Mouse (Mus musculus) neural tube, embryonic 14.5 days (tissue): ENCODE data around the gene Atg4d. TPM values are rescaled to one million over a fixed set of nuclear protein-coding genes. Genes with fewer than 3 reads are reported as not detected.
A peak's percentile ranks its signal among the peaks of the same experiment; 100 is the strongest.
"Not testable (repeated sequence)": the region's sequence is repeated elsewhere in the genome, so short reads cannot be mapped to it uniquely, and the experiment has no call there.

Experiments used
- ATAC-seq: fragments of 200-750 bp; cut with Nextera tagmentation; 2 replicates; pipeline ENCODE4 v1.8.0; 2017; ENCODE audit warnings: low read depth, mild to moderate bottlenecking, moderate TSS enrichment, moderate library complexity
- H3K27ac ChIP-seq: fragments of 300-500 bp; sonication (generic); 2 replicates; pipeline ENCODE4 v1.5.1; 2014; ENCODE audit warnings: low read depth, mild to moderate bottlenecking, control low read depth, low read length, moderate library complexity, mixed read lengths
- H3K27me3 ChIP-seq: fragments of 300-500 bp; sonication (generic); 2 replicates; pipeline ENCODE4 v1.6.1; 2014; ENCODE audit warnings: low read length; ENCODE audit not compliant: control insufficient read depth, insufficient read depth
- H3K36me3 ChIP-seq: fragments of 300-500 bp; sonication (generic); 2 replicates; pipeline ENCODE4 v1.6.1; 2014; ENCODE audit warnings: low read length, mixed read lengths; ENCODE audit not compliant: control insufficient read depth, insufficient read depth
- H3K4me1 ChIP-seq: fragments of 300-500 bp; sonication (generic); 2 replicates; pipeline ENCODE4 v1.6.1; 2014; ENCODE audit warnings: low read length; ENCODE audit not compliant: control insufficient read depth, insufficient read depth
- H3K4me2 ChIP-seq: fragments of 300-500 bp; sonication (generic); 2 replicates; pipeline ENCODE4 v1.6.1; 2014; ENCODE audit warnings: mild to moderate bottlenecking, low read depth, low read length, control low read depth
- H3K4me3 ChIP-seq: fragments of 300-500 bp; sonication (generic); 2 replicates; pipeline ENCODE4 v1.5.1; 2014; ENCODE audit warnings: low read depth, low read length, control low read depth, mixed read lengths
- H3K9ac ChIP-seq: fragments of 300-500 bp; sonication (generic); replicated peaks from 2 replicates; pipeline ENCODE4 v1.6.1; 2014; ENCODE audit warnings: low read depth, mild to moderate bottlenecking, control low read depth, low read length, mixed read lengths
- H3K9me3 ChIP-seq: fragments of 300-500 bp; sonication (generic); 2 replicates; pipeline ENCODE4 v1.6.1; 2016; ENCODE audit warnings: low read length; ENCODE audit not compliant: control insufficient read depth
- WGBS: fragments of 180-500 bp; shearing (Covaris S2); extraction: QIAGEN DNeasy Blood & Tissue Kit; methylation state at CpG from one replicate; pipeline ENCODE4 v1.1.7; 2014; 5-methylcytosine and 5-hydroxymethylcytosine counted together
- polyA plus RNA-seq: library from polyadenylated mRNA; unstranded; fragments of >200 nt; fragmentation: Nextera tagmentation; extraction: Ambion mirVana; gene quantifications from 2 replicates; pipeline ENCODE4 v1.2.1, GENCODE M21; 2014

Atg4d gene
- polyA plus RNA-seq, 1 experiment from 2014 or later = 50.4 TPM

DNA sequence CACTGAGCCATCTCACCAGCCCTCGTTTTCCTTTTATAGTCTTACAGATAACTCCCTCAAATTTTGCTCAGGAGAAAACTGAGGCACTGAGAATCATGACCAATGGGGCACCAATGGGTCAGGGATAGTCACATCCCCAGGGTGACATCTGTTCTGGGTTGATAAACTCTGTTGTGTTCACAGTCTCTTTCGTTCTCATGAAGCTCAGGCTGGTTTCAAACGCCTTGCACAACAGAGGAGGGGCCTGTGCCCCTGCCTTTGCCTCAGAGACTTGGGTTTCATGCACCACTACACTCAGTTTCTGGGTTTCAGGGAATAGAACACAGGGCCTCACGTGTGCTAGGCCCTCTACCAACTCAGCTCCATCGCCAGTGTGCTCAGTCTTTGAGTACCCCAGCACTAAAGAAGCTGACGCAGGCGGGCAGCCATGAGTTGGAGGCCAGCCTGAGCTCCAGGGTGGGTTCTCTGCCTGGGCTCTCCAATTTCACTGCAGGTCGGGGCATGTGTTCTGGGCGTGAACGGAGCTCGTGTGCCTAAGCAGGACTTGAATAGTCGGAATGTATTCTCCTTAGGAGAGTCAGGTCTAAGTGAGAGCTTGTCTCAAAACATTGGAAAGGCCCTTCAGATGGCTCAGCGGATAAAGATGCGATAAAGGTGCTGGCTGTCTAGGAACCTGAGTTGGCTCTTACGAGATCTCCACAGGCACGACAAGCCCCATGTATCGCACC is 657 bp upstream of the Atg4d start:
- Histone ChIP-seq H3K9ac (peak overlapping the region; percentile 81), H3K27ac (peak overlapping the region; percentile 60), H3K4me2 (peak overlapping the region; percentile 88), H3K9me3 (no peaks in the 10 kb centered on the region), H3K27me3 (no peaks in the 10 kb centered on the region), H3K36me3 (0 out of 2 replicates have a peak, but pooled peaks cover 6% of the 10 kb centered on the region), H3K4me3 (peak overlapping the region; percentile 94), H3K4me1 (peaks cover 18% of the 10 kb centered on the region)
- ATAC-seq = peak; percentile 5; the same call in 1 of the 2 replicates
- WGBS = 14% methylated on average over 17 of the region's 17 CpGs

DNA sequence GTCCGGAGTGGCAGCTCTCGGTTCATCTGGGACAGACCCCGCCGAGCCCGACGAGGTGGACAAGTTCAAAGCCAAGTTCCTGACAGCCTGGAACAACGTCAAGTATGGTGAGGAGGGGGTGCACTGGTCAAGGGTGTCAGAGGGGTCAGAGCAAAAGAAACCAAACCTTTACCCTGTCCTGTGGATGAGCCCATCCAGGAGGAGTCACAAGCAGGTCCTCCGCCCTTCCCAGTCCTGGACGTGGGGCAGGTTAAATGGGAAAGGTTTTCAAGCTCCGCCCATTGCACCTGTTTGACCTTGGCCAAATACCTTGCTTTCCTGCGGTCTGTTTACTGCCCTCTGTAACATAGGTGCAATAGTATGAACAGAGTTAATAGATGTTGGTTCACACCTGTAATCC is 518 bp downstream of the Atg4d start:
- H3K27ac ChIP-seq = peak overlapping the region; percentile 34; the same call in 1 of the 2 replicates
- peak overlapping the region; percentile 88 for H3K4me2 ChIP-seq
- WGBS = 6% methylated on average over 11 of the region's 11 CpGs
- H3K4me3 ChIP-seq = peak overlapping the region; percentile 94
- H3K4me1 ChIP-seq = peaks cover 18% of the 10 kb centered on the region
- H3K27me3 ChIP-seq = no peaks in the 10 kb centered on the region
- peak overlapping the region; percentile 81 for H3K9ac ChIP-seq
- ATAC-seq = peak; percentile 45
- no peaks in the 10 kb centered on the region for H3K9me3 ChIP-seq
- H3K36me3 ChIP-seq = peaks cover 16% of the 10 kb centered on the region

DNA sequence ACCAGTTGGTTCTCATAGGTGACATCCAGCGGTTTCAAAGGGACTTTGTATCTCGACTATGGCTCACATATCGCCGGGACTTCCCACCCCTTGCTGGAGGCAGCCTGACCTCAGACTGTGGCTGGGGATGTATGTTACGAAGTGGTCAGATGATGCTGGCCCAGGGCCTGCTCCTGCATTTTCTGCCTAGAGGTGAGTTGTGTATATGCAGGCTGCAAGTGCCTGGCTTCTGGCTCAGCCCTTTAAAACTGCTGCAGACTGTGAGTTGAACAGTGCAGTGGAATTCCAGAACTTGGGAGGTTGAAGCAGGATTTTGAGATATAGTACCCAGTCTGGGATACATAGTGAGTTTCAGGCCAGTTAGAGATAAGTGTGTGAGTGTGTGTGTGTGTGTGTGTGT is 1.8 kb downstream of the Atg4d start:
- Histone ChIP-seq H3K4me1 (peaks cover 18% of the 10 kb centered on the region), H3K4me3 (no peak overlapping the region), H3K9me3 (no peaks in the 10 kb centered on the region), H3K9ac (no peak overlapping the region), H3K27me3 (no peaks in the 10 kb centered on the region), H3K4me2 (no peak overlapping the region), H3K36me3 (peaks cover 29% of the 10 kb centered on the region), H3K27ac (no peak overlapping the region)
- 86% methylated on average over 5 of the region's 5 CpGs for WGBS
- no peak for ATAC-seq

DNA sequence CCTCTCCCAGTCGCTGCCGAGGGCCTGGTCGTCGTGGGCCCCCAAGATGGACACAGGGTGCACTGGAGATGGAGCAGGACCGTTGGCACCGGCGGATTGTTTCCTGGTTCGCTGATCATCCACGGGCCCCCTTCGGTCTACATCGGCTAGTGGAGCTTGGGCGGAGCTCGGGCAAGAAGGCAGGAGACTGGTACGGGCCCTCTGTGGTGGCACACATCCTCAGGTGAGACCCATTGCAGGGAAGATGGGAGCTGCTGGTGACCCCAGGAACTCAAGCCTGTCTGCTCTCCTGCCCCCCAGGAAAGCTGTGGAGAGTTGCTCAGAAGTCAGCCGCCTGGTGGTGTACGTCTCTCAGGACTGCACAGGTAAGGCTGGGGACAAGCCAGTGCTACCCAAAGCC is 3.2 kb downstream of the Atg4d start:
- H3K27me3 ChIP-seq = no peaks in the 10 kb centered on the region
- H3K4me1 ChIP-seq = peaks cover 18% of the 10 kb centered on the region
- ATAC-seq = no peak
- H3K27ac ChIP-seq = no peak overlapping the region
- H3K36me3 ChIP-seq = peaks cover 43% of the 10 kb centered on the region
- 96% methylated on average over 16 of the region's 16 CpGs for WGBS
- H3K9ac ChIP-seq = no peak overlapping the region
- no peak overlapping the region for H3K4me2 ChIP-seq
- no peaks in the 10 kb centered on the region for H3K9me3 ChIP-seq
- no peak overlapping the region for H3K4me3 ChIP-seq

DNA sequence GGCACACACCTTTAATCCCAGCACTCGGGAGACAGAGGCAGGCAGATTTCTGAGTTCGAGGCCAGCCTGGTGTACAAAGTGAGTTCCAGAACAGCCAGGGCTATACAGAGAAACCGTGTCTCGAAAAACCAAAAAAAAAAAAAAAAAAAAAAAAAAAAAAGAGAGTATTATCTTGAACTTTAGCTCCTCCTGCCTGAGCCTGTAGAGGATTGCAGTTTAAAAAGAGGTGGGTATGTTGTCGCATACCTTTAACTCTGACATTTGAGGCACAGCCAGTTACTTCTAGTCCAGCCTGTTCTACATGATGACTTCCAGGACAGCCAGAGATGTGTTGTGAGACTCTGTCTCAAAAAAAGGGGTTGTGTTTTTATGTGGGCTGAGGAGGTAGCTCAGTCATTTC is 4.5 kb downstream of the Atg4d start:
- H3K4me2 ChIP-seq, H3K4me3 ChIP-seq, ATAC-seq, H3K27ac ChIP-seq, H3K9ac ChIP-seq, H3K9me3 ChIP-seq, H3K27me3 ChIP-seq: not testable (repeated sequence)
- Histone ChIP-seq H3K36me3 (peaks cover 55% of the 10 kb centered on the region), H3K4me1 (peaks cover 15% of the 10 kb centered on the region)
- WGBS = 92% methylated on average over 5 of the region's 5 CpGs

- 96% methylated on average over 9 of the region's 9 CpGs for WGBS
- Histone ChIP-seq H3K27ac (no peak overlapping the region), H3K27me3 (no peaks in the 10 kb centered on the region), H3K4me3 (no peak overlapping the region), H3K9me3 (no peaks in the 10 kb centered on the region), H3K9ac (no peak overlapping the region), H3K4me1 (no peaks in the 10 kb centered on the region), H3K4me2 (no peak overlapping the region), H3K36me3 (peaks cover 80% of the 10 kb centered on the region)
- ATAC-seq = no peak
Measured at GRCm38 (mm10) chr9:21272391-21272790, 7.3 kb downstream of the Atg4d start.

DNA sequence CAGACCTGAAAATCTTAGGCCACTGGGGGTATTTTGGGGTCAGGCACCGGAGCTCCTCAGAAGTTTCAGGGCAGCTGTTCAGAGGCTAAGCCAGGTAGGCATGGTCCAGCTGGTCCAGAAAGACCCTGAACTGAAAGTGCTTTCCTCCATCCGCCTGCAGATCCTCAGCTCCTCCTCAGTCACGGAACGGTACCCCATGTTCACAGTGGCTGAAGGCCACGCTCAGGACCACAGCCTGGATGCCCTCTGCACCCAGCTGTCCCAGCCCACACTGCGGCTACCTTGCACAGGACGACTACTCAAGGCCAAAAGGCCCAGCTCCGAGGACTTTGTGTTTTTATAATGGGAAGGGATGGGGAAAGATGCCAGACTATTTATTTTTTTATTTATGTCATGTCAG is 8.0 kb downstream of the Atg4d start:
- ATAC-seq = no peak
- Histone ChIP-seq H3K36me3 (peaks cover 87% of the 10 kb centered on the region), H3K4me1 (no peaks in the 10 kb centered on the region), H3K4me3 (no peak overlapping the region), H3K4me2 (no peak overlapping the region), H3K27me3 (no peaks in the 10 kb centered on the region), H3K9me3 (no peaks in the 10 kb centered on the region), H3K9ac (no peak overlapping the region), H3K27ac (no peak overlapping the region)
- WGBS = 87% methylated on average over 8 of the region's 8 CpGs

GRCm38 (mm10) chr9:21273520-21274228 is 8.6 kb downstream of the Atg4d start:
- H3K27ac ChIP-seq = no peak overlapping the region
- H3K36me3 ChIP-seq = peaks cover 87% of the 10 kb centered on the region
- no peak for ATAC-seq
- H3K9me3 ChIP-seq = no peaks in the 10 kb centered on the region
- no peak overlapping the region for H3K4me2 ChIP-seq
- no peaks in the 10 kb centered on the region for H3K27me3 ChIP-seq
- H3K4me1 ChIP-seq = no peaks in the 10 kb centered on the region
- 82% methylated on average over 7 of the region's 7 CpGs for WGBS
- no peak overlapping the region for H3K4me3 ChIP-seq
- no peak overlapping the region for H3K9ac ChIP-seq

GRCm38 (mm10) chr9:21274336-21274735 is 9.2 kb downstream of the Atg4d start:
- no peaks in the 10 kb centered on the region for H3K27me3 ChIP-seq
- H3K9ac ChIP-seq = no peak overlapping the region
- H3K27ac ChIP-seq = no peak overlapping the region
- H3K4me3 ChIP-seq = no peak overlapping the region
- H3K4me1 ChIP-seq = no peaks in the 10 kb centered on the region
- H3K4me2 ChIP-seq = no peak overlapping the region
- 94% methylated on average over 3 of the region's 3 CpGs for WGBS
- no peaks in the 10 kb centered on the region for H3K9me3 ChIP-seq
- no peak for ATAC-seq
- H3K36me3 ChIP-seq = peaks cover 90% of the 10 kb centered on the region
